In genomic region chr3:138405341-138405740, GRCm38 (mm10) we compare ENCODE assay signal across 9 mouse cellular contexts. TPM values are rescaled to one million over a fixed set of nuclear protein-coding genes. Genes with fewer than 3 reads are reported as not detected.
DNase-seq lines count a peak whose midpoint lies in the region; ATAC-seq and TF ChIP-seq lines count a peak whose summit lies in the region.
"Had no signal": no experiment of that assay in that cellular context is flagged by ENCODE, and none has a peak within 500 bp of the region (broad histone marks: within the 10 kb centered on the region; RNA-seq: fewer than 3 reads in every experiment).

No protein-coding gene starts in this region.

- no peak overlapping the region for H3K4me2 ChIP-seq in kidney, embryonic 14.5 days (replicated peaks; ENCODE audit: low read depth, low read length)
- H3K4me2 ChIP-seq in hindbrain, postnatal 0 days (ENCODE audit: low read depth, low read length): no peak overlapping the region

- no peak overlapping the region for H3K9ac ChIP-seq in kidney, embryonic 14.5 days (ENCODE audit: low read depth, low read length)
- no peak overlapping the region for H3K9ac ChIP-seq in hindbrain, postnatal 0 days (replicated peaks; ENCODE audit: low read length)

- no peak for ATAC-seq in kidney, embryonic 14.5 days (ENCODE audit: low FRiP score, low TSS enrichment)
- no peak for ATAC-seq in hindbrain, postnatal 0 days

- no peak overlapping the region for H3K4me3 ChIP-seq in kidney, embryonic 14.5 days (ENCODE audit: low read length)
- no peak overlapping the region for H3K4me3 ChIP-seq in hindbrain, postnatal 0 days (ENCODE audit: low read length)

- H3K9me3 ChIP-seq in kidney, embryonic 14.5 days (ENCODE audit: control insufficient read depth, low read length): no peaks in the 10 kb centered on the region
- H3K9me3 ChIP-seq in hindbrain, postnatal 0 days (ENCODE audit: low read length): no peaks in the 10 kb centered on the region

- peak; percentile 26 to 71 for DNase-seq in kidney, adult 8-10 months
- DNase-seq in Muller cell, postnatal 12 days (ENCODE audit: inconsistent ontology term): peak; percentile 27
- DNase-seq in cerebellum, postnatal 14 days: peak; percentile 66 to 74
- DNase-seq in hindbrain, postnatal 0 days (ENCODE audit: low spot score): peak; percentile 76
- DNase-seq in left cerebral cortex, postnatal 25 days (ENCODE audit: low spot score in 2 of 2): peak; percentile 43 to 51
- DNase-seq in right cerebral cortex, postnatal 36 days (ENCODE audit: low spot score in 2 of 2): peak; percentile 8 to 11
- no peak for DNase-seq in thymus, postnatal 25 days

- no peaks in the 10 kb centered on the region for H3K36me3 ChIP-seq in kidney, embryonic 14.5 days (ENCODE audit: control insufficient read depth, insufficient read depth, low read length)
- no peaks in the 10 kb centered on the region for H3K36me3 ChIP-seq in hindbrain, postnatal 0 days (ENCODE audit: insufficient read depth, low read length)

- no peaks in the 10 kb centered on the region for H3K27me3 ChIP-seq in kidney, embryonic 14.5 days (ENCODE audit: control insufficient read depth, insufficient read depth, low read length)
- H3K27me3 ChIP-seq in hindbrain, postnatal 0 days (ENCODE audit: insufficient read depth, low read length): no peaks in the 10 kb centered on the region

- H3K4me1 ChIP-seq in kidney, embryonic 14.5 days (ENCODE audit: control insufficient read depth, insufficient read depth, low read length): no peaks in the 10 kb centered on the region
- H3K4me1 ChIP-seq in hindbrain, postnatal 0 days (ENCODE audit: insufficient read depth, low read length): no peaks in the 10 kb centered on the region

- no peak overlapping the region for H3K27ac ChIP-seq in kidney, embryonic 14.5 days (ENCODE audit: low read depth, low read length)
- H3K27ac ChIP-seq in hindbrain, postnatal 0 days: no peak overlapping the region

- TF ChIP-seq CTCF in hindbrain, postnatal 0 days (IDR thresholded peaks at IDR 0.05; ENCODE audit: low read depth): peak; percentile 76

- WGBS in kidney, embryonic 14.5 days: 36% methylated on average over 3 of the region's 3 CpGs
- 51% methylated on average over 3 of the region's 3 CpGs for WGBS in hindbrain, postnatal 0 days

- intact Hi-C loops in left cerebral cortex, postnatal 25 days (cut with DNase I): loop anchor here (1.0 to 5.0 kb wide), 2 partner anchors 183 to 207 kb away; no protein-coding TSS in a partner anchor

RNA-seq across cellular contexts. Expression of gene Adh4, which starts 9.9 kb away (rescaled TPM):
- not detected in 2 replicates for polyA plus RNA-seq in kidney, embryonic 14.5 days (2014; fragmentation: Nextera tagmentation; extraction: Ambion mirVana)
- total RNA-seq in hindbrain, postnatal 0 days (2014; rRNA removed): not detected in 2 replicates
- polyA plus RNA-seq in hindbrain, postnatal 0 days (2015; fragmentation: Nextera tagmentation; extraction: Ambion mirVana): not detected in 2 replicates
- not detected for total RNA-seq in left cerebral cortex, postnatal 25 days (2021)
- polyA plus RNA-seq: spleen, adult 2 months had no signal

RNA-seq across cellular contexts. Expression of gene Adh5, which starts 37.6 kb away (rescaled TPM):
- polyA plus RNA-seq in kidney, embryonic 14.5 days (2014; fragmentation: Nextera tagmentation; extraction: Ambion mirVana): 256 and 266 TPM in 2 replicates
- 78.8 and 88.6 TPM in 2 replicates for total RNA-seq in hindbrain, postnatal 0 days (2014; rRNA removed)
- 184 and 195 TPM in 2 replicates for polyA plus RNA-seq in hindbrain, postnatal 0 days (2015; fragmentation: Nextera tagmentation; extraction: Ambion mirVana)
- 10 to 100 TPM; 59.2 to 60.8 TPM for total RNA-seq in left cerebral cortex, postnatal 25 days (2021)
